Mouse (Mus musculus) heart, postnatal 0 days (tissue): ENCODE results near the gene 1700016D06Rik. TPM values are rescaled to one million over a fixed set of nuclear protein-coding genes. Genes with fewer than 3 reads are reported as not detected.

Source experiments
- ATAC-seq: fragments of 200-750 bp; cut with Nextera tagmentation; 2 replicates; pipeline ENCODE4 v1.8.0; 2017; ENCODE audit warnings: low read depth, moderate number of reproducible peaks, moderate library complexity; ENCODE audit not compliant: insufficient read depth
- DNase-seq: peaks from one replicate; pipeline ENCODE4 v3.0.0-alpha.2; 2016; ENCODE audit warnings: low spot score
- H3K27ac ChIP-seq: fragments of 300-500 bp; sonication (generic); 2 replicates; pipeline ENCODE4 v1.5.1; 2014; ENCODE audit warnings: low read depth, mild to moderate bottlenecking
- H3K27me3 ChIP-seq: fragments of 300-500 bp; sonication (generic); 2 replicates; pipeline ENCODE4 v1.6.1; 2014; ENCODE audit warnings: low read length, mixed read lengths; ENCODE audit not compliant: control insufficient read depth, insufficient read depth
- H3K36me3 ChIP-seq: fragments of 300-500 bp; sonication (generic); replicated peaks from 2 replicates; pipeline ENCODE4 v1.6.1; 2014; ENCODE audit warnings: low read length, mixed read lengths; ENCODE audit not compliant: control insufficient read depth, insufficient read depth
- H3K4me1 ChIP-seq: fragments of 300-500 bp; sonication (generic); 2 replicates; pipeline ENCODE4 v1.6.1; 2014; ENCODE audit warnings: antibody characterized with exemption; ENCODE audit not compliant: control insufficient read depth, insufficient read depth
- H3K4me2 ChIP-seq: fragments of 300-500 bp; sonication (generic); 2 replicates; pipeline ENCODE4 v1.6.1; 2014; ENCODE audit warnings: low read depth, mild to moderate bottlenecking, low read length, moderate library complexity
- H3K4me3 ChIP-seq: fragments of 300-500 bp; sonication (generic); 2 replicates; pipeline ENCODE4 v1.5.1; 2014; ENCODE audit warnings: low read depth, low read length
- H3K9ac ChIP-seq: fragments of 300-500 bp; sonication (generic); replicated peaks from 2 replicates; pipeline ENCODE4 v1.6.1; 2014; ENCODE audit warnings: low read depth, low read length, mixed read lengths
- H3K9me3 ChIP-seq: fragments of 300-500 bp; sonication (generic); replicated peaks from 2 replicates; pipeline ENCODE4 v1.6.1; 2016; ENCODE audit warnings: low read length; ENCODE audit not compliant: control insufficient read depth
- CTCF ChIP-seq: IDR thresholded peaks from 2 replicates; pipeline ENCODE4 v1.5.1; 2016; ENCODE audit warnings: antibody characterized with exemption, control low read depth, low read depth
- EP300 ChIP-seq: IDR thresholded peaks from 2 replicates; pipeline ENCODE4 v1.6.1; 2016; ENCODE audit warnings: antibody characterized with exemption, low read depth
- WGBS: fragments of 180-500 bp; shearing (Covaris S2); extraction: QIAGEN DNeasy Blood & Tissue Kit; methylation state at CpG from one replicate; pipeline ENCODE4 v1.1.7; 2014; 5-methylcytosine and 5-hydroxymethylcytosine counted together
- polyA plus RNA-seq: library from polyadenylated mRNA; unstranded; fragments of >200 nt; fragmentation: Nextera tagmentation; extraction: Ambion mirVana; gene quantifications from 2 replicates; pipeline ENCODE4 v1.2.1, GENCODE M21; 2015
- total RNA-seq: library from RNA; depleted of rRNA; stranded (reverse); fragments of >200 nt; gene quantifications from 2 replicates; pipeline ENCODE4 v1.2.3, GENCODE M21; 2014; ENCODE audit warnings: low replicate concordance

1700016D06Rik gene
- total and polyA plus RNA-seq, 2 experiments from 2014 or later = not detected

DNA sequence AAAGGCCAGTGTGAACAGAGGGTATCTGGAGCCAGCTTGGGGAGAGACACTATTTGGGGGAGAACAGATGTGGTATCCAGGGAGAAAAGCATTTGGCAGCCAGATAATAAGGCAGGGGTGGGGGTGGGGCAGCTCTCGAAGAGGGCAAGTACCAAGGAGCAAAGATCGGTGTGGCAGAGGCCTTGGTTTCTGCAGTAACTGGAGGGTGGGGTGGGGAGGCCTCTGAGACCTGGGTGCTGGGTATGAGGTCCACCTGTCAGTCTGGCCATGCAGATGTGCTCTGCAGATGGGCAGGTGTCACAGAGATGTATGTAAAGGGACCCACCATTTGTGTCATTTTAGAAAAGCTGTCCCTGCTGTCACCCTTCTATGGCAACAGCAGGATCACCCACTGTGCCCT lies 8.0 kb upstream of the 1700016D06Rik start:
- H3K4me2 ChIP-seq = no peak overlapping the region
- 51% methylated on average over 2 of the region's 2 CpGs for WGBS
- ATAC-seq (no peak), DNase-seq (no peak)
- peak overlapping the region; percentile 93 for H3K27ac ChIP-seq
- peaks cover 37% of the 10 kb centered on the region for H3K4me1 ChIP-seq
- H3K27me3 ChIP-seq = no peaks in the 10 kb centered on the region
- no peak overlapping the region for H3K4me3 ChIP-seq
- no peaks in the 10 kb centered on the region for H3K9me3 ChIP-seq
- TF ChIP-seq CTCF (no peak), EP300 (no peak)
- H3K9ac ChIP-seq = no peak overlapping the region
- no peaks in the 10 kb centered on the region for H3K36me3 ChIP-seq

DNA sequence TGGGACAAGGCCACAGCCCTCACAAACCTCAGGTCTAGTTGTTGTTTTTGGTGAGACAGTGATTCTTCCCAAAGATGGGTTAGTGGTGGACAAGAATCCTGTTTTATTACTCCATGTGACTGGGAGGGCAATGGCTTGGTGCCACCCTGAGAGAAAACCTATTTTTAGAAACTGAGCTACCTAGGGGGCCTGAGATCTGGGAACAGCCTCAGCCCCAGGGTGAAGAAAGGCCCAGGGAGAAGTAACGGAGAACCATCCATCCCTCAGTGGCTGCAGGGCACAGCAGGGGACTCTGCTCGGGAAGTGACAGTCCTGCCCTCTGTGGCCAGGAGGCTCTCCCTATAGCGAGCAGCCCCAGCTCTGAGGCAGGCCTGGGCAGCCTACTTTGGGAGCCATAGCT lies 6.8 kb upstream of the 1700016D06Rik start:
- ATAC-seq (peak; percentile 42; the same call in 1 of the 2 replicates), DNase-seq (peak; percentile 68)
- Histone ChIP-seq H3K9me3 (no peaks in the 10 kb centered on the region), H3K9ac (peak overlapping the region; percentile 28; the same call in 1 of the 2 replicates), H3K4me1 (peaks cover 37% of the 10 kb centered on the region), H3K4me3 (no peak overlapping the region), H3K36me3 (no peaks in the 10 kb centered on the region), H3K27ac (peak overlapping the region; percentile 93), H3K4me2 (no peak overlapping the region), H3K27me3 (no peaks in the 10 kb centered on the region)
- 11% methylated on average over 3 of the region's 3 CpGs for WGBS
- TF ChIP-seq EP300 = no peak
- no peak for TF ChIP-seq CTCF

DNA sequence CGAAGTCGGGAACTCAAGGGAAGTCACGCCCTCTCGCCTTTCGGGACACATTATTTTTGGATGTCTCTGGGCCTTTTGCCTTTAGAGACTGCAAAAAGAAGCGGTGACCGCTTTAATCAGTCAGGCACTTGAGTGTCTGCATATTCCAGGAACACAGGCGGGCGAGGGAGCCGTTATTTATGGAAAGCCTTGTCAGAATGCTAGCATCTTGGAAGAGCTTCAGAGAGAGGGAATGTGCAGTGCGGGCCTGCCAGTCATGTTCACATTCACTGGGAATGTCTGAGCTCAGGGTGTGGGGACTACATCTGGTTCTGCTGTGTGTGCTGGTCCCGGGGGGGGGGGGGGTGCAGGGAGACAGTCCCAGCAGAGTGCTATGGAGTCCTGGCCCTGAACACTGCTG lies 5.0 kb upstream of the 1700016D06Rik start:
- no peaks in the 10 kb centered on the region for H3K36me3 ChIP-seq
- TF ChIP-seq EP300 = peak; percentile 85
- no peak for TF ChIP-seq CTCF
- H3K9me3 ChIP-seq = no peaks in the 10 kb centered on the region
- H3K27me3 ChIP-seq = no peaks in the 10 kb centered on the region
- no peak overlapping the region for H3K9ac ChIP-seq
- DNase-seq = peak; percentile 93
- 26% methylated on average over 12 of the region's 12 CpGs for WGBS
- no peak overlapping the region for H3K4me3 ChIP-seq
- ATAC-seq = peak; percentile 89
- H3K4me1 ChIP-seq = peaks cover 30% of the 10 kb centered on the region
- peak overlapping the region; percentile 93 for H3K27ac ChIP-seq
- H3K4me2 ChIP-seq = no peak overlapping the region

DNA sequence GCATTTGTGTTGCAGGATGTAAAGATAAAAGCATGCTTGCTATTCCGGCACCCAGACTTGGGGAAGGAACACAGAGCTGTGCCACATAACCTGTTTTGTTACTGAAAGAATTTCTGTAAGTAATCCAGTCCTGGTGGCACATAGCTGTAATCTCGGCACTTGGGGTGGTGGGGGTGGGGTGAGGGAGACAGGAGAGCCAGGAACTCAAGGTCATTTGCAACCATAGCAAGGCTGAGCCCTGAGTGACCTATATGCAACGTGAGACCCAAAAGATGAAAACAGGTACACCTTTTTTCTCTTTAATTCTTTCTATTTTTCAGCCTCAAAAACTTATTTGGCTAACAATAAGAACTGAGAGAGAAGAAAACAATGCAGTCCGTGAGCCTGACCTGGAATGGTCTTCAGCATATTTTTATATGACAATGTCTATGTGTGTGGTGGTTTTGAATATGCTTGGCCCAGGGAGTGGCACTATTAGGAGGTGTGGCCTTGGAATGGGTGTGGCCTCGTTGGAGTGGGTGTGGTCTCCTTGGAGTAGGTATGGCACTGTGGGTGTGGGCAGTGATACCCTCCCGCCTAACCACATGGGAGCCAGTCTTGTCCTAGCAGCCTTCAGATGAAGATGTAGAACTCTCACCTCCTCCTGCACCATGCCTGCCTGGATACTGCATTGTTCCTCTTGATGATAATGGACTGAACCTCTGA lies 4.0 kb upstream of the 1700016D06Rik start:
- ATAC-seq = no peak
- TF ChIP-seq EP300 (no peak), CTCF (no peak)
- H3K4me2 ChIP-seq = no peak overlapping the region
- H3K4me3 ChIP-seq = no peak overlapping the region
- peak overlapping the region; percentile 93 for H3K27ac ChIP-seq
- DNase-seq = no peak
- H3K9me3 ChIP-seq = no peaks in the 10 kb centered on the region
- H3K9ac ChIP-seq = no peak overlapping the region
- no peaks in the 10 kb centered on the region for H3K27me3 ChIP-seq
- H3K36me3 ChIP-seq = no peaks in the 10 kb centered on the region
- H3K4me1 ChIP-seq = peaks cover 26% of the 10 kb centered on the region
- 51% methylated on average over 6 of the region's 6 CpGs for WGBS

DNA sequence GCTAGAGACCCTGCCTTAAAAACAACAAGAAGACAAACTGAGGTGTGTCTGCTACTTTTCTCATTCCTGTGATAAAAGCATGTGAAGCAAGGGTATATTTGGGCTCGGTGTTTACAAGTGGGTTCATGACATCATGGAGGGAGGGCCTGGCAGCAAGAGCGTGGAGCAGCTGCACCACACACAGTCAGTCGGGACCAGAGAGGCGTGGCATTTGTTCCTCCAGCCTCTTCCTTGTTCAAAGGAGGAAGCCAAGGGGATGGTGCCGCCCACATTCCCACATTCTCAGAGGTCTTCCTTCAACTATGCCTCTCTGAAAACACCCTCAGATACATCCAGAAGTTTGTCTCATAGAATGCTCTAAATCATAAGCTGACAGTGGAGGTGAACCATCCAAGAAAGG lies 2.9 kb upstream of the 1700016D06Rik start:
- WGBS = 84% methylated on average over 5 of the region's 5 CpGs

DNA sequence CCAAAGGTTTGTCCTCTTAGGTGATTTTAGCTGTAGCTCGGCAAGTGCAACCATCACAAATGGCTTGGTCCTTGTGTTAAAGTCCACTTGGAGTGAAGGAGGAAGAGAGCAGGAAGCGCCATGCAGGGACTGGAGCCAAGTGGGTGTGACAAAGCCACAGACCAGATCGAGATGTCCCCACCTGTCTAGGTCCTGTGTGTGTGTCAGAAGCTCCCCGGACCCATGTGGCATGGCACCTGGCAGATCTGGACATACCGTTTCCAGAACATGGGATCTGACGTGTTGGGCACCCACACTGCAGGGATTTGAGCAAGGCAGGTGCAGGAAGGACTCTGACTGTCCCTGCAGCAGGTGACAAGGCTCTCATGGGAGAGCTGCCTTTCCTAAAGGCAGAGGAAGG lies 565 bp upstream of the 1700016D06Rik start:
- DNase-seq = no peak
- Histone ChIP-seq H3K27ac (no peak overlapping the region), H3K9me3 (no peaks in the 10 kb centered on the region), H3K36me3 (no peaks in the 10 kb centered on the region), H3K4me1 (peaks cover 5% of the 10 kb centered on the region), H3K27me3 (no peaks in the 10 kb centered on the region), H3K4me2 (no peak overlapping the region), H3K9ac (no peak overlapping the region), H3K4me3 (no peak overlapping the region)
- WGBS = 75% methylated on average over 6 of the region's 6 CpGs
- TF ChIP-seq EP300 (no peak), CTCF (no peak)
- no peak for ATAC-seq

More for the DNA sequence above, 2.9 kb upstream of the 1700016D06Rik start:
- Histone ChIP-seq H3K36me3 (no peaks in the 10 kb centered on the region), H3K27ac (no peak overlapping the region), H3K27me3 (no peaks in the 10 kb centered on the region), H3K4me3 (no peak overlapping the region), H3K9ac (no peak overlapping the region), H3K9me3 (no peaks in the 10 kb centered on the region), H3K4me2 (no peak overlapping the region), H3K4me1 (peaks cover 26% of the 10 kb centered on the region)
- TF ChIP-seq CTCF (no peak), EP300 (no peak)
- DNase-seq (no peak), ATAC-seq (no peak)
